Mouse (Mus musculus) right cerebral cortex, postnatal 4 days (tissue): ENCODE measurements around the gene Cox15.

Experiments
- DNase-seq: peaks from one replicate; pipeline ENCODE4 v3.0.0-alpha.2; 2022

The Cox15 gene

DNA sequence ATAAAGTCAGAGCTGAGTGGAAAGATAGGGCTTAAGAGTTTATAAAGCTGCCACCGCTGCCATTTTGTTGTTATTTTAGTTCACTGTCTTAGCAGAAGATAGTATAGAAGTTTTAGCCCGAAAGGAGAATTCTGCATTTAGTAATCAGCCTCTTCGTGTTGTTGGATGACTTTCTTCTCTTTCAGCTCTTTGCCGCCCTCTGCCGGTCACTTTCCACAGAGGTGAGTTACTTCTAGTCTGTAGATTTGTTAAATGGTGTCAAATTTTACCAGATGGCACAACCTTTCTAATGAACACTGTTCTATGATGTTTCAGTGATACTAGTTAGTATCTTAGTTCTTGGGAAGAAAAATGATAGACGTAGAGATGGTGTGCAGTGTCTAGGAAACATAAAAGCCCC is 7.7 kb upstream of the Cox15 start:
- peak; percentile 74 for DNase-seq

DNA sequence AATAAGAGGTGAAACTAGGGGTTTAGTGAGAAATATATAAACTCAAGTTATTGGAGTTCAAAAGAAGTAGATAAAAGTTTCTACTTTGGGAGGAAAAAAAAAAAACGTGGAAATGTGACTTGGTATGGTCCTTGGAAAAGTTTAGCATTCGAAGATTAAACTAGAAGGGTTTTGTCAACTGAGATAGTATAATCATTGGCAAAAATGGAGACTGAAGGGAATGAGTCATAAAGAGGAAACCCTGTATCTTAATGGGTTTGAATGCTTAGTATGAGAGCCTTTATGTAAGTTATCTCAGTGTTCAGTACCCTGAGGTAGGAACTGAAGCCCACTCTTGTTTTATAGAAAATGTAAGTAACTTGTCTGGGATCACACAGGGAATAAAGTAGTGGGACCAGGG is 2.1 kb upstream of the Cox15 start:
- DNase-seq, result no peak

DNA sequence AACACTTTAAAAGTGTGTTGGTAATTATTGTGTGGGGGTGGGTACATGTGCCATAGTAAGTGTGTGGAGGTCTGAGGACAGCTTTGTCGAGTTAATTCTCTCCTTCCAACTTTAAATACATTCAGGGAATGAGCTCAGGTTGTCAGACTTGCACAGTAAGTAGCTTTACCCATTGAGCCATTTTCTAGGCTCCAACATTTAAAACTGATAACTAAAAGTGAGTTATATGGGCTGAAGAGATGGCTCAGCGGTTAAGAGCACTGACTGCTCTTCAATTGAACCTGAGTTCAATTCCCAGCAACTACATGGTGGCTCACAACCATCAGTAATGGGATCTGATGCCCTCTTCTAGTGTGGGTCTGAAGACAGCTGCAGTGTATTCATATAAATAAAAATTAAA is 1.4 kb upstream of the Cox15 start:
- no peak for DNase-seq

DNA sequence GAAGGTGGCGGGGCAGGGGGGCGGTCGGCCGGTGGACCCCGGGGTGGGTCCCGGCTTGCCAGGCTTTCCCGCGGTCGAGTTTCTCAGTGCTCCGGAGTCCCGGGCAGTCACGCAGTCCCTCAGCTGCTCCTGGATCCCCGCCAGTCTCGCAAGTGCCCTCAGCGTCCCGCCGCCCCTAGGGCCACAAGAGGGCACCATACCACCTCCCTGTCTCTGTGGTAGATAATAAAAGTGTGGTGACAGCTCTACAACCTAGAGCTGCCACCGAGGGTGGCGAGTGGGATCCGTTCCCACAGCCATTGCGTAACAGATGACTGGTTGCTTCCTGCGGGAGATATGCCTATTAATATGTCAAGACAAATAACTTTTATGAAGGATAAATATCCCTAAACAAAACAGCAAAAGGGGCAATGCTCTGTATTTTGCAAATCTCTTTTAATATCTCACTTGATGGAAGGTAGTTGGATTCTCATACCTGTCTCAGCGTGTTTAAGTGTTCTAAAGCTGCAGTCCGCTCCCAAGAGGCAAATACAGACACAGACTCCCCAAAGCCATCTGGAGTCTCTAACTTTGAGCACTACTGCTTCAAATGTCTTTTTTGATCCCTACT is 531 bp upstream of the Cox15 start:
- DNase-seq, result peak; percentile 88

DNA sequence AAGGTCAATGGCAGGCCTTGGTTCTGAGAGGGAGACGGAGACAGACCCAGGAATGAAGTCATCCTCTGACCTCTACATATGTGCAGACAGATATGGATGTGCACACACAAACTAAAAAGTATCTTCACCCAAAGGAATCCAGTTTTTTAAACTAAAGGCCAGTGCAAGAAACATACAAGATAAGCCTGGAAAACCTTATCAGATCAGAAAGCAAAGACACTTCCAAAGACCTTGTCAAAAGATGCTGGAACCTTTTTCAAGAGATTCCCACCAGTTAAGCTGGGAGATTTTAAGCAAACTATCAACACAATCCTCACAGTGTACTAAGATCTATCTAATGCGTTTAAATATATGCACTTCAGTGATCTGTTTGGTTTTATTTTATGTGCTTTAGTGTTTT is 2.8 kb downstream of the Cox15 start:
- DNase-seq, result no peak

DNA sequence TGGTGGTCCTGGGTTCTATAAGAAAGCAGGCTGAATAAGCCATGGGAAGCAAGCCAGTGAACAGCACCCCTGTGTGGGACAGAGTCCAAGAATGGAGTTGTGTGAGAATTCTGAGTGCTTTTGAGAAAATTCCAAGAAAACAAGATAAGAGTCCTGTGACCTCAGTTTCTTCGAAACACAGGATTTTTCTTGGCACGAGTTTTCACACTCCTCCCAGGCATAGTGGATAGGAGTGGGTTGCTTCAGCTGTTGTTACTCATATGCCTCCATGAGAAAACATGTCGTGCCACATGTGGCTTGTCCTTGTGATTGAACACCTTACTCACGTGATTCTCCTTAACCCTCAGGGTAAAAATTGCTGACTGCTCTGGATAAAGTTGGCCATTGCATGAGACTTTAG is 4.9 kb downstream of the Cox15 start:
- DNase-seq, result no peak

DNA sequence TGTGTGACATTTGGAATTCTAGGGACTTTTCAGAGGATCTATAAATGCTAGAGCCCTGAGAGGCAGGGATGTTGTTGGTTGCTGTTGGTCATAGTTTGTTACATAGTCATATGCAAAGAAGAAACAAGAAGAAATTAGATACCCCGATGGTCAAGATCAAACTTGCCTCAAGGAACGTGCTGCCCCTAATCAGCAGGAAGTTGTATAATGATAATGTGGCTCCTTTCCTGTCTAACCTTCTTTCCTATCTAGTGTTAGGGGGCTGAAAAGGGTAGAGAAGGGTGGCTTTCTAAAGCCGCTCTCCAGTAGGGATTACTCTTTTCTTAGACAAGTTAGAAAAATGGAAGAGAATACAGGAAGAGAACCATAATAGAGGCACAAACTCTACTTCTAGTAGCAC is 7.1 kb downstream of the Cox15 start:
- no peak for DNase-seq

DNA sequence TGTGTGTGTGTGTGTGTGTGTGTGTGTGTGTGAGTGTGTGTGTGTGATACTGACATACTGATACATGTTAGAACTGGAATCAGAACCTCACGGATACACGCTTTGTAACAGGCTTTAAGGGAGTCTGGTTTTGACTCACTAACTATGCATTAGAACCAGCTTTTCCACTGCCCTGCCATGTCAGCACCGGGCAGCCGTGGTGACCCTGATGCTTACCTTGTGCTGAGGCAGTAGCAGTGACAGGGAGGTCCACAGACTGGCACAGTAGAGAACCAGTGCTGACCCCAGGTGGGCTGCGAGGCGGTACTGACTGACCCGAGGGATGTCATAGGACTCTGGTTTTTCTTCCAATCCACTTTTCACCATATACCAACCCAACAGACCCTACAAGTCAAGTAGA is 9.4 kb downstream of the Cox15 start:
- DNase-seq, result no peak

DNA sequence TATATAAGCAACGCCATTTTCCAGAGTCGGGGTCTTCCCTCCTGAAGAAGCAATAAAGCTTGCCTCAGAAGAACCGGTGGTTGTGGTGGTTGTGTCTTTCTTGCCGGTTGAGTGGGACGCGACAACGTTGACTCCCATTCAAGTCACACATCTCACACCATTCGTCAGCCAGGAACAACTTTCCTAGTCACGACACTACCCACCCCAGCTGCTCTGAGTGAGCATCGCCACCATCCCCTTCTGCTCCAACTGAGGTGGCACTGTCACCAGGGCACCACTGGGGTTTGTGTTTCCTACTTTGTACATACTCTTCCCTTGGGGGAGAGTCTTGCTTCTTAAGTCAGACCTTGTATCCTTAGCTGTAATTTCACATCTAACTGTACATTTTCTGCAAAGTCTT is 14.4 kb downstream of the Cox15 start:
- DNase-seq, result no peak

DNA sequence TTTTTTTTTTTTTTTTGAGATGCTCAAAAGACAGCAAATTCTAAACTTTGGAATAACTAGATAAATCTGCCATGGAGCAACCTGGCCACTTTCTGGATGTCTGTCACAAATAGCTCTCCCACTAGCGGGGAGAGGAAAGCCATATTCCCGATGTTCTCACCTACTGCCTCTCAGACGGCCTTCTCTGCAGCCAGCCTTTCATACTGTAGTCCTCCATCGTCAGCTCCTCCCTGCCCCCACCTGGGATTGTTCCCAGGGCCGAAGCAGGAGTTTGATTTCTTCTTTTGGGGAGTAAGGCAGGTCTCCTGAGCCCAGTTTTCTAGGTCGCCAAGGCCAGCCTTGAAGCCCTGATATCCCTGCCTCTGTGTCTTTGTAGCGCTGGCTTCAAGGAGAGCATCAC is 21.6 kb downstream of the Cox15 start:
- DNase-seq, result no peak

DNA sequence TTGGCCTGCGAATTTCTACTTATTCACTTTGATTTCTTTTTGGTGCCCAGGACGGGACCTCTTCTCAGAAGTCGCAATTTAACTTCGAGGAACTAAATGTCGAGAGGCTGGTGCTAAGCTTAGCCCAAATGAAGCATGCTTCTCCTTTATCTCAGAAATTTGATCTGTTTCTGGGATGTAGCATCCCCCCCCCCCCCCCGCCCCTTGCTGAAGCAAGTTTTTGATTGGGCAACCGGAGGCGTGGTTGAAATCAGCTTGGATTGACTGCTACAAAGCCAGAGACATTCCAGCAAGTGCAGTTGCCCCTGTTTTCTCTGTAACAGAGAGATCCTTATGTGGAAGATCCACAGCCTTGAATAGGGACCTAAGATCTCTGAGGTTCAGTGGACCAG is 22.8 kb downstream of the Cox15 start:
- no peak for DNase-seq

DNA sequence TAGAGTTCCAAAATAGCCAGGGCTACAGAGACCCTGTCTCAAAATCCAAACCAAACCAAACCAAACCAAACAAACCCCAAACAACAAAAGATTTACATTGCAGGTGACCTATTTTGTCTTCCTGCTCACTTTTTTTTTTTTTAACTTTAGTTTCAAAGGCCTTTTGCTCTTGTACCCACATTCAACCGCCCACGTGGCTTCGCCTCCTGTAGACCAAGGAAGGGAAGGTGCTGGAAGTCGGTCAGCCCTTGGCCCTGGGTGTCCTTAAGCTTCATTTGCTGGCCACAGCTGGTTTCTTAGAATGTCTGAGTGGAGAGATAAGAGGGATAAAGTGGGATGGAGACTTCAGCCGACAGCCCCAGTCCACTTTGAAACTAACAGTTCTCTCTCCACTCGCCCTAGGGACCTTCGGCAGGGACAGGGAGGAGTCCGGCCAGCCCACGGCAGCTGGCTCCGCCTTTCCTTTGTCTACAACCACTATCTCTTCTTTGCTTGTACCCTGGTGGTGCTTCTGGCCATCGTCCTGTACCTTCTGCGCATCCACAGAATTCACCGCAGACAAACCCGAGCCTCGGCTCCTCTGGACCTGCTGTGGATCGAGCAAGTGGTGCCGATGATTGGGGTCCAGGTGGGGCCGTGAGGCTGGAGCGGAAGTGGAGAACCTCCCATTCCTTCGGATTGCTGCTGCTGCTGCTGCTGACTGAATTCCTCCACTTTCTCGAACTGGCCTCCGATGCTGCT is 23.3 kb downstream of the Cox15 start:
- DNase-seq, result no peak

DNA sequence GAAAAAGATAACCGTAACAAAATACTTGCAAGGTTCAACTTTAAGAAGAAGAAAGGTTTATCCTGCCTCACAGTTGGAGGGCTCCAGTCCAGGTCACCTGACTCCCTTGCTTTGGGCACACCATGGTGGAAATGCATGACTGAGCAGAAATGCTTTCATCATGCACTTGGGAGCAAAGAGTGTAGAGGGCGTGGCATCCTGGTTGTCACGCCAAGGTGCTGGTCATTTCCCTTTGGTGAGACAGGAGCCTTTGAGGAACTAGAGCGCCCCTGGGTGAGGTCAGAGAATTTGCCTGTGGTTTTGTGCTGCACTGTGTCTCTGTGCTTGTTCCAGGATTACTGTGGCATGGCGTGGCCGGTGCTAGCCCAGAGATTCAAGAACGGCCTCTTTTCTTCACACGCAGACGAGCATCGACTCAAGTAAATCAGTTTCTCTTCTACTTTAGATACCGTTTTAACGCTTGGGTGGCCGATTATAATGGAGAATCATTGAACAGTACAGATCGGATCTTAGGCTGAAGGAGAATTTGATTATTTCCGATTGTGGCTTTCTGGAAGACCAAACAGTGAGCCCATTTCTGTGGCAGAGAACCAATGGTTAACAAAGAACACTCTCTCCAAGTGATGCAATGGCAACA is 26.2 kb downstream of the Cox15 start:
- DNase-seq, result no peak

DNA sequence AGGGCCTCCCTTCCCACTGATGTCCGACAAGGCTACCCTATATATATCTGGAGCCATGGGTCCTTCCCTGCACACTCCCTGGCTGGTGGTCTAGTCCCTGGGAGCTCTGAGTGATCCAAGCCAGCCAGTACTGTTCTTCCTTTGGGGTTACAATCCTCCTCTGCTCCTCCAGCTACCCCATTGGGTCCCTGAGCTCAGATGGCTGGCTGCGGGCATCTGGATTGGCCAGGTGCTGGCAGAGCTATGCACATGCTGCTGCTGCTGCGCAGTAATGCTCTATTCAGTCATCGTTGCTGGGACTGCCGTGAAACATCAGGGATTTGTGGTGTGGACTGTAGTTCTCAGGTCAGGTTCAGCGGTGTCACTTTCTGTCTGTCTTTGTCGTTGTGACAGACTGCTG is 28.0 kb downstream of the Cox15 start:
- DNase-seq, result no peak

DNA sequence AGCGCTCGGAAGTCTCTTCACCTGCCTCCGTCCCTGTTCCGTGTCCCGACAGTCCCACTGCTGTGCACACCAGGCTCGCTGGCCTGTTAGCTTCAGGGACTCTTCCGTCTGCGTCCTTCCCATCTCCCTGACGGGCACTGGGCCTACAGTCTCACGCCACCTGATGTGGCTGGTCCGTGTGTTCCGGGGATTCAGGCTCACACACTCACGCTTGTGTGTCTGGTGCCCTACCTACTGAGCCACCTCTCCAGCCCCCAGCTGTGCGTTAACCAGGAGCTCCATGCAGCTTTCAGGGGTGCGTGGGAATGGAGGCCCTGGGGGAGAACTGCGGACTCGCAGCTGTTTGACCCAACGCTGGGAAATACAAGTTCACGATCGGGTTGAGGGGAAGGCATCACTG is 28.6 kb downstream of the Cox15 start:
- no peak for DNase-seq

DNA sequence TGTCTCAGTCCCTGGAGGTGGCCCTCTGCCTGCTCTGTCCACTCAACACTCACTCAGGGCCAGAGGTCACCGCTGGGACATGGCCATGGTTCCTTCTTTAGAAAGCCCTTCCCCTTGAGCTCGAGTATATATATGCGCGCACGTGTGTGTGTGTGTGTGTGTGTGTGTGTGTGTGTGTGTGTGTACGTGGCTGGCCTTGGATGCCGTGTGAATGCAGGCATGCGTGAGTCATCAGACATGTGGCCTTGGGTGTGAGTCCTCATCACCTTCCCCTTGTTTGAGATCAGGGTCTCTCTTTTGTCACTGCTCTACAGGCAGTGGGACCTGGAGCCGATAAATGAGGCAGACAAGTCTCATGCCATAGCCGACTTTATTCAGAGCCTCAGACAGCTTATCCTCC is 29.3 kb downstream of the Cox15 start:
- DNase-seq, result no peak

DNA sequence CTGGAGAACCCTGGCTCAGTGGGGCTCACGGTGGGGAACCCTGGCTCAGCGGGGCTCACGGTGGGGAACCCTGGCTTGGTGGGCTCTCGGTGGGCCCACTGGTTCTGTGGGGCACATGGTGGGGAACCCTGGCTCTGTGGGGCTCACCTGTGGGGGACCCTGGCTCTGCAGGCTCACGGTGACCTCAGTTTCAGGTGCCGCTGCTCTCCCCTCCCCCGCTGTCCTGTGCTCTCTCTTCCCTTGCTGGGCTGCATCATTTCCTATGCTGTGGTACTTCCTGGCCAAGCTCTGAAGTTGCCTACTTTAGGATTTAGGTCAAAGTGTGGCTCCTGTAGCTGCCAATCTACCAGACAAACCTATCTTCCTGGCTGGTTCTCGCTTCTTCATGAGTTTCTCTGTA is 29.9 kb downstream of the Cox15 start:
- DNase-seq, result no peak

DNA sequence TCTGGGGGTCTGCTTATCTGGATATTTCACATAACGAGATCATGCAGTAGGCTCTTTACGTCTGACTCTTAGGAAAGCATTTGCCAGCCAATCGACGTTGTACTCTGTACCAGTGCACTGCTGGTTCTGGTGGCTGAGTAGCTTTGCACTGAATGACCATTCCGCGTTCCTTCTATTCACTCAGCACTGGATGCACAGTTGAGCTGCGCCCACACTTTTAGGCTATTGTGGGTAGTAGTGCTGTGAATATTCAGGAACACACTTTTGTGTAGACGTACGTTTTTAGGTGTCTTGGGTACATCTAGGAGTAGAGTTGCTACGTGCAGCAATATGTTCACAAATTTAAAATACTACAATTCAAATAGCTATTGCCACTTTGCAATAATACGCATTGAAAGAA is 32.7 kb downstream of the Cox15 start:
- no peak for DNase-seq

DNA sequence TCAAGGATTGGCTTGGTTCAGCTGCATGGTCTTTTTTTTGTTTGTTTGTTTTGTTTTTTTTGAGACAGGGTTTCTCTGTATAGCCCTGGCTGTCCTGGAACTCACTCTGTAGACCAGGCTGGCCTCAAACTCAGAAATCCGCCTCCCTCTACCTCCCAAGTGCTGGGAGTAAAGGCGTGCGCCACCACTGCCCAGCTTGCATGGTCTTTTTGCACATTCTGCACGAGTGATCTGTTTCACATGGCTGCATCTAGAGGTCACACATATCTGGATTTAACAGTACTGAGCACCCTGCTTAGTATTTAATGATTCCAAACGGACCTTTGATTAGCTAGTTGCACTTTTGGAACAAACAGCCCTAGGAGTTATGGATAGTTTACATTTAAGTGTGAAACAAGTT is 40.8 kb downstream of the Cox15 start:
- DNase-seq, result no peak

DNA sequence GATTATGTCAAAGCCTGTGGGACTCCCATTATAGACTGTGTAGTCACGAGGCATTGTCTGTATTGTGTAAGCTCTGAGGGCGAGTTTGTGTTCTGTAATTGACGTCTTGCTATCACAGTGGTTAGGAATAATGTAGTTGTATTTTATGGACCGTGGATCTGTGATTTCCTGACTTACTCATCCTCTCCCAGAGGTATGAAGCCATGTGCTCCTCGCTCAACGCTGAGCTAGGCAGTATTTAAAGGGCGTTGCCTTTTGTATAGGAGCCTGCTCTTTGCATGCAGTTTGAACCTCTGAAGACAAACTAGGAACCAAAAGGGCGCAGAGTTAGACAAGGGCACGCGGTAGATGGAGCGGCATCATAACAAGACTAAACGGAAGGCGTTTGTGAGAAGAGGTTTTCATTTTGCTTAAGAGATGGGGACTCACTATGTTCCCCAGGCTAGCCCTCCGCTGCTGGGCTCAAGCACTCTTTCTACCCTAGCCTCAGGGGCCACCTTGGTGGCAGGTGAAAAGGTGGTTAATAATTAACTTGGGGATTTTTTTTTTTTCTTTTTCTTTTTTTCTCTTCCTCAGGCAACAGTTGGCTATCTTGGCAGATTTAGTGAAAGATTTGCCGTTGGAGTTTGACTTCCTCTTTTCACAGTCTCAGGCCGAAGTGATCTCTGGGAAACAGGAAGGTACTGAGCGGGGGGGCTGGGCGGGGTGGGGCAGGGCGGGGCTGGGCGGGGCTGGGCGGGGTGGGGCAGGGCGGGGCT is 41.5 kb downstream of the Cox15 start:
- no peak for DNase-seq

DNA sequence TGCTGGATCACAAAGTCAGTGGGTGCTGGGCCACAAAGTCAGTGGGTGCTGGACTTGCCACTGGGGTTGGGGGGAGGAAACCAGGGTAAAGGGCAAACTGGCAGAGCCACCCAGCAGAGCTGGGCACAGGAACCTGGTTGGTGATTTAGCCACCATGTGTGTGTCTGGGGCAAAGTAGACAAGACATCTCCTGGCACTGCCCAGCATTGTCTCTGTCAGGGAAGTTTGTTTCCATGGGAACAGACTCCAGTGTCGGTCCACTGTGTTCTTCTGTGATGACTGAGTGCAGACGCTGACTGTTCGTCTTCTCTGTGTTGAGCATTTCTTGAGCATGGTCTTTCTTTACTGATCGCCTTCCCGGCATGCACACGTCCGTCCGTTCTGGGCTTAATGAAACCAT is 43.5 kb downstream of the Cox15 start:
- DNase-seq, result no peak

DNA sequence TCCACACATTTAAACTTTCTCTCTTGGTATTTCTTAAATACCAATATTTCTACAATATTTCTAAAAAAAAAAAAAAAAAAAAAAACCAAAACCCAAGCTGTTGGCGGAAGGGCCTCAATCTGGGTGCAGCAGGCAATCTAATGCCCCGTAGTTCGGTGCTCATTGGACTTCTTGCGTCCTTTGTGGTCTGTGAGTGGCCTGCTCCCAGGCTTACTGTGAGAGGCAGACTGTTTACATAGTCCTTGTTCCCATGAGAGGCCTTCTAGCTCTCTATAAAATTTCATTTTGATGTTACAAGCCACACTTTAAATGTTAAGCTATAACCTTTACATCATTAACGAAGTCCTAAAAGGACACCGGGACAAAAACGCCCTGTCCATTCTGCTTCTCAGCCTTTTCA is 44.6 kb downstream of the Cox15 start:
- no peak for DNase-seq

DNA sequence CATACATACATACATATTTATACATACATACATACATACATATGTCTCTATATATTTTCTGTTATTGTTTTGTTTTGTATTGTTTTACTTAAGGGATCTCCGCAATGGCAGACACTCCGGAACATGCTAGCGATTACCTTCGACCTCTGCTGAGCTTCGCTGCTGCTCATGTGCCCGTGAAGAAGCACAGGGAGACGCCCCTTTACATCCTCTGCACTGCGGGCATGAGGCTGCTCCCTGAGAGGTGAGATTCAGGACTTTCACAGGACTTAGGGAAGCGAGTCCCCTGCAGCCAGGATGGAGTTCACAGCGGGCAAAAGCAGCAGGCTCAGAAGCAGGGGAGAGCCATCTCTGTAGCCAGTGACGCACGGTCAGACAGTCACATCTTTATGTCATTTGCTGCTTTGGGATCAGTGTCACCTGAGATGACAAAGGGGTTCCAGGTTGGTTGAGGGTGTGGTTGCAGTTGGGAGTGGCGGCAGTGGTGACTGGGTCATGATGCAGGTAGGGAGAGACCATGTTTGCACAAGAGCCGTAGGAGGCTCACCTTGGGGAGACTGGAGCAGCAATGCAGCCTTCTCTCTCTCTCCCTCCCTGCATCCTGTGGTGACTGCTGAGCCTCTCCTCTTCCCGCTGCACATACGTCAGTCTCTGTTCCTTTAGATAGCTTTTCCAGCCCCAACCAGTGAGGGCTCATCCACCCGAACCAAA is 47.9 kb downstream of the Cox15 start:
- DNase-seq, result no peak
